Mouse (Mus musculus) adrenal gland (tissue): ENCODE data around the gene Vps50.

ENCODE experiments used
- intact Hi-C: fragments of 180-260 bp; cut with DNase I; formaldehyde crosslinking; loops from one replicate; pipeline ENCODE4 v1.15.1; 2025
- long read RNA-seq, 2 experiments: library from polyadenylated mRNA; unstranded; transcript quantifications; one replicate each; pipeline ENCODE4 v2.0.0; 2020; ENCODE audit warnings: borderline replicate concordance in 1 of 2; ENCODE audit not compliant: insufficient replicate concordance in 1 of 2

The Vps50 gene
- long read RNA-seq, experiment 1, transcript Vps50-201 (28 exons, 3,788 nt) = major isoform, 5 of 12 reads
- long read RNA-seq, experiment 1, partial matches to known transcripts = 1 of 12 reads
- long read RNA-seq, experiment 1, other reads (novel, unspliced or antisense) = 3 of 12 reads
- long read RNA-seq, experiment 2, transcript Vps50-201 (28 exons, 3,788 nt) = major isoform, 6 of 8 reads
- long read RNA-seq, experiment 2, partial matches to known transcripts = 2 of 8 reads
- long read RNA-seq, experiment 2, other reads (novel, unspliced or antisense) = 0 of 8 reads

DNA sequence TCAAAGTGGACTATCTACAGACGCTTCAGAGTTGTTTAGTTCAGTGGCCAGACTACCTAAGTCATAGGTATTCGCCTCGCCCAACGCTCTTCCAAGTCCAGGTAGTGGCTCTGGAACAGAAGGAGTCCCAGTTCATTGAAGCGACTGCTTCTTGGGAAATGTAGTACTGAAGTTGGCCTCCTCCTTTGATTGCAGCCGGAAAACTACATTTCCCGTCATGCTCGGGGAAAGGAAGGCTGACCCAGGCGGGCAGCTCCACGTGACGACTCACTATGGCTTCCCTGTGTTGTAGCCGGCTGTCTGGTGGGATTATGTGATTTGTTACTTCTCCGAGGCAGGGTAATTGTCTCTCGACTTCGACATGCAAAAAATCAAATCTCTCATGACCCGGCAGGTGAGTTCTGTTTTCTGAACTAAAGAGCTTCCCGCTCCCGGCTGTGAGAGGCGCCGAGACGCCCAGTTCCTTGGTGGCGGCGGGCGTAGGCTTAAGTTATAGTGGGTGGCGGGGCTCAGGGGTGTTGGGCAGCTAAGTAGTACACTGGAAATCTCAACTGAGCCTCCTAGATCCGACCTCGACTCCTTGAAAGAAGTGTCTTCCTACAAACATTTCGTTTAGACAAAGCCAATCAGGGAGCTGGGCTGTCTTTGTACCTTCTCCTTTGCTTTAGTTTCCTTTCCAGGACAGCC is at the start of gene Vps50, which contains the start of gene Hepacam2:
TSS of gene Vps50 (plus strand) at position 221 of the 687 bp plus-strand sequence.
TSS of gene Hepacam2 (minus strand) at position 137 of the 687 bp plus-strand sequence.
- intact Hi-C loops = no loop called here

DNA sequence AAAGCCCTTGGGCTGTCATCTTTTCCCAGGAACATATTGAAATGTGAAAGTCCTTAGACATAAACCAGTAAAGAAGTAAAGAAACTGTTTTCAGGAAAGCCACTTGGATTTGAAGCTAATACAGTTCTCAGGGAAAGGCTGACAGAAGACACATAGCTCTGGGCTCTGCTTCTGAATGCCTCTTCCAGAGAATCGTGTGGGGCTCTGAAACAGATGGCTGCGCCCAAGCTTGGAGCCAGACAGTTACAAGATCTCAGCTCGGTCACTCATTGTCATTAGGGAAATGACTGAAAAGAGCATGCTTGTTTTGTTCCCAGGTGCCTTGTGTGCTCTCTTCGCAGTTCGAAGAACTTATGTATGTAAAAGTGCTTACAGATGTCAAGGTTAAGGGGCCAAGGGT is 43.8 kb upstream of the Vps50 start:
- intact Hi-C loops = no loop called here

DNA sequence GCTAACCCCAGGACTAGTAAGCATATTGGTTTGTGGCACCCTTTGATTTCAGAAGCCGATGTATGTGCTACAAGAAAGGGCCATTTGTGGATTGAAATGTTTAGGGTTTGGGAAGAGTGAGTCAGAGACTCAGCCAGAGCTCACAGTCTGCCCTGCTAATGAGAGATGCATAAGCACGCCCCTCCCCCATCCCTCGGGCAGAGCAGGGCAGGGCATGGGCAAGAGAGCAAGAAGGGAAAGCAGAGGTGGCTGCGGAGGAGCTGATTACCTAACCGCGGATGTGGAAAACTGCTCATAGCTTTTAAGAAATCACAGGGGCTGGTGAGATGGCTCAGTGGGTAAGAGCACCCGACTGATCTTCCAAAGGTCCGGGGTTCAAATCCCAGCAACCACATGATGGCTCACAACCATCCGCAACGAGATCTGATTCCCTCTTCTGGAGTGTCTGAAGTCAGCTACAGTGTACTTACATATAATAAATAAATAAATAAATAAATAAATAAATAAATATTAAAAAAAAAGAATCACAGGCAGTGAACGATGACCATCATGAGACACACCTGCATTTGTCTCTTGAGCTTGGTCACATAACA is 42.1 kb upstream of the Vps50 start:
- intact Hi-C loops = no loop called here

DNA sequence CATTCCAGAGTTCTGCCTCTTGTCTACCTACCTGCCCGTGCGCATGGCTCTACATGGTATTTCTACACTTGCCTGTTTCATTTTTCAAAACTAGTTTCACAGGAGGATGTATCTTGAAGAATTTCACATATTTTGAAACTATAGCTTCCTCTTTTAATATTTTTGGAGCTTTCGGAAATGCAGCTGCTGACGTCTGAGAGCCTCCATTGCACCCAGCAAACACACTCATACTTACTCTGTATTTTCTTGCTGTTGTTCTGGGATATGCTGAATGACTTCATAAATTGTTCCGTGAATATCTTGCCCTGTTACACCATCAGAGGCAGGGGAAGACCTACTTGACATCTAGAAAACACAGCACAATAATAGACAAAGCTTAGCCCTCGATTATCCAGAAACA is 35.2 kb upstream of the Vps50 start:
- intact Hi-C loops = no loop called here

DNA sequence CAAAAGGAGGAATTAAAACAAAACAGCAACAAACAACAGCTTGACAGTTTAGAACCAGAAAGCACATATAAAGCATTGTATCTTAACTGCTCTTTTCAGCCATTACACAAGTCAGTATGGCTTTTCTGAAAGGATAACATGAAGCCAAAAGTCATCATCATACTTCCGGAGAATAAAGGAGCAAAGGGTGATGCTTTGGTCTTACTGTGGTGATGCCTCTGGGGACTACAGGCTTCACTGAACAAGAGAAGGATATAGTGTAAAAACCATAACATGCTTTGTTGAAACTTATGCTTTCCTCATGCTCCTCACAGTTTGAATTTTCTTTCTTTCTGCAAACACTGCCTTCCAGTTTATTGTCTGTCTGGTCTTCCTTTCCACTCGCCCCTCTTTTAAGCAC is 34.6 kb upstream of the Vps50 start:
- intact Hi-C loops = no loop called here

DNA sequence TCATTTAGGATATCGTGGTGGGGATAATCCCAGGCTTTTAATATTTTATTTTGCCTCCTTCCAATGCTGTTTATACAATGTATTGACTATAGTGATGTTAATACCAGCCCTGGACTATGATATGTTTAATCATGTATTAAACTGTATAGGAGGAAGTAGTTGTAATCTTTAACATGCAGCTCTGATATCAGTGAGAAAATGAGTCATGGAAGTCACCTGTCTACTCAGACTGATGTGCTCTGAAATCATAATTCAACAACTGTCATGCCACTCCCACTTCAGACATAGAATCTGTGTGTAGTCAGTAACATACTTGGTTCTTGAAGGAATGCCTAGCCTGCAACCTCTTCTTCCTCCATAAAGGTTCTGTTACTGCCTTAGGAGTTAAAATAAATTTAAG is 29.6 kb upstream of the Vps50 start:
- intact Hi-C loops = no loop called here

DNA sequence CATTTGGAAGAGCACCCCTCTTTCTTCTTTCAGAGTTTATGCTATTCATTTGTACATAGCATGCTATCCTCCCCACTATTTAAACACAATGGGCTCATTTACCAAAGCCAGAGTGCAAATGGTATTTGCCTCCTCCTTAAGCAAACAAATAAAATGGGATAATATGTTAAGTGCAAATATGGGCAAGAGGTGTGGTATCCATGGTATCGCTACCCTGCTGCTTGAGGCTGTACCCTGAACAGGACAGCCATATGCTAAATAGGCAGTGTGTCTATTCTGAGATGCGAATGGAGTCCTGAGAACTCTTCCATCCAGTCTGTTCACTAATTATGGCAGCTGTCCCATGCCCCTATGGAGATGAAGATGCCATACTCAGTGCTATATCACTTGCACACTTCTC is 27.5 kb upstream of the Vps50 start:
- intact Hi-C loops = no loop called here

DNA sequence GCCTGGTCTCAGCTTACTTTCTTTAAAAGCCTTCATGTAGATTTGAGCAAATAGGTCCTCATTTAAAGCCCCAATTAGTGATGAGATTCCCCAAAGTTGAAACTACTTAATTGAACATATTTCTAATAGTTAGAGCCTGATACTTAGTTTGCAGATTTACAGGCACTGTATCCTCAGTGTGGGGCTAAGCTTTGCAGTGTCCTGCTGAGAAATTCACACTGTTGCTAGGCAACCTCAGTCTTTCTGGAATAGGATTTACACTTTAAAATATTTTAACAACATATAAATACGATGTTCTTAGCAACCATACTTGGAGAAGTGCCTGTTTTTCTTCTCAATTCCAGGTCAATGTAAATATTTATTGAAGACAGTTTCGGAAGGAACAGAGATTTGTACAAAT is 21.9 kb upstream of the Vps50 start:
- intact Hi-C loops = no loop called here

DNA sequence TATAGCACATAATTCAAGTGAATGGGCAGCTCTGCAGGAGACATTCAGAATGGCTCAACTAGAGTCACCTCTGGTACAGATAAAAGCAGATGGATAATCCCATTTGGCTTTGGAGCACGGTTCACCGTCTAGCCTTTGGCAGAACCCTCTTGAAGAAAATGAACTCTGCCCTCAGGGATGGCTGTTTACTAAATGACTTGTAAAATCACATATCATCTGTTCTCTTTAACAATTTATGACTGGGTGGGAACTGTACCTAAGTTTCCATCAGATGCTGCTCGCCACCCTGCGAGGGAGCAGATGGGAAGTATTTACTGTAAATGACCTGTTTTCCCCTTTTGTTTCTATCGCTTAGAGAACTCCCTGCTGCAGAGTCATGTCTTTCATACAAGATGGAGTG is 18.3 kb upstream of the Vps50 start:
- intact Hi-C loops = no loop called here

DNA sequence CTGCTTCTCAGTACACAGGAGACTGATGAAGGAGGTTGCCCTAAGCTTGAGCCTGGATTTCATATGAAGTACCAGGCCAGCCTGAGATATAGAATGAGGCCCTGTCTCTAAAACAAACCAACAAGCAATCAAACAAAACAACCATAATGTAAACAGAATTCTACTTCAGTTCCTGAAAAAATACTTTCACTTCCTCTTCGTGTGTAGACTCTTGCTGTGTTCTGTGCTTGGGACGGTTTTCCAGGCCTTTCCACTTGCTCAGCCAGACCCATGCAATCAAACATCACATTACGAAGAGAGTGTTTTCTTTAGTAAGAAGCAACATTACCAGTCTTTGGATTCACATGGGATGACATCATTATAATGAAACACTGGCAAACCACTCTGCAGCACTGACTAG is 16.5 kb upstream of the Vps50 start:
- intact Hi-C loops = no loop called here

DNA sequence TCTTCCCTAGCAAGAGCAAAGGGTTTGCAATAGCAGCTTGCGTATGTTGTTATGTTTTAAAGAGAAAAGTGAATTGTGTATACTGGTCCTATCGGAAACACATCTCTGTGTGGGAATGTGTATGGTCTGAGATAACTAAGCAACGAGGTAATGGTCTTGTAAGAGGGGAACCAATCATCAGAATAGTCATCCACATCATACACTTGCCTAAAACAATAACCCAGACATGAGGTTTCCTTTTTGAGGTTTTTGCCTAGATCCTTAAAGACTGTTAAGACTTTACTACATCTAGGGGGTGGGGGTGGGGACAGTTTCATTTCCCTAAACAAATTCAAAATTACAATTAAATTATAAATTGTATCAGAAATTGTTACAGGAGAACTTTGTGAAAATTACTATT is 13.0 kb upstream of the Vps50 start:
- intact Hi-C loops = no loop called here

DNA sequence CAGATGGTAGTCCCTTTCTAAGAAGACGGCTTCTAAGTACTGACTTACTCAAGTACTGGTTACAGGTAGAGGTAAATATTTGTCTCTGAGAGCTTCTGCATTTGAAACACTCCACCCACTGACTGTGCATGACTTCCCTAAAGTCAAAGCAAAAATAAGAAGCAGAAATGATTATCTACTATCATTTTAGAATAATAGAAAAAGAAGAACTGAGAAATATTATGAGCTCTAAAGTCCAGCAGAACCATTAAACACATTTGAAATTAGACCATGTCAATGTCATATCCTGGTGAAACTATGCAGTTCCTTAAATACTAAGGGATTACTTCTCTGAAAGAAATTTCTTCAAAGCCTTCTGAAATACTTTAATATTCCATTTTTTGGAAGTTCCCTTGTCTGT is 10.8 kb upstream of the Vps50 start:
- intact Hi-C loops = no loop called here

DNA sequence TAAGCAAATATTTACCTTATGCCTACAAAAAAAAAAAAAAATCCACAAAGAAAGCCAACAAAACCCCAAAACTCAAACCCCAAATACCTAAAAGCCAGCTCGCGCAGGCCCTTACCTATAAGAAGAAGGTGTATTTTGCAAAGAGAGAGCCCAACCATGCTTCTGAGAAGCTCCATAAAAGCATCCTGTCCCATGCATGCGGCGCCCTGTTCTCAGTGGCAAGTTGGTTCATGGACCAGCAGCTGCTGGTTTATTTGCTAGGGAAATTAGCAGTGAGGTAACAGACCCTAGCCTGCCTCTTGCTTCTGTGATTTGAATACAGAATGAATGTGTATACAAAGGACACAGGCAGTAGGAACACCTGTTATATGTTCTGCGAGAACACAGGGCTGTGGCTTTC is 3.9 kb upstream of the Vps50 start:
- intact Hi-C loops = no loop called here

DNA sequence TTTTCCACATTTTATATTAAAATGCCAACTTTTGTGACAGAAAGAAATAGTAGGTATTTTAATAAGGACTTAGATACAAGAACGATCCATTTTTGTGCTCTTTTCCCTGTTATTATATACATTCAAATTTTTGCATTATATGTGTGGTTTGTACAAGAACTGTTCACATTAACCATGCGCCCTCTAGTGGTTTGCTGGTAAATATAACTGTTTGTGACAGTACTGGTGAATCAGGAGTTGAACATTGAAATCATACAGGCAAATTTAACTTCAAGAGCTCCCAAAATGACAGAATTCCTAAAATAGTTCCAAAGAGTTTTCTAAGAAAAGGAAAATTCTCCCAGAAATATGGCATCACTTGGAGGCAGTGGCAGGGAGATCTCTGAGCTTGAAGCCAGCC is 2.0 kb upstream of the Vps50 start:
- intact Hi-C loops = no loop called here

DNA sequence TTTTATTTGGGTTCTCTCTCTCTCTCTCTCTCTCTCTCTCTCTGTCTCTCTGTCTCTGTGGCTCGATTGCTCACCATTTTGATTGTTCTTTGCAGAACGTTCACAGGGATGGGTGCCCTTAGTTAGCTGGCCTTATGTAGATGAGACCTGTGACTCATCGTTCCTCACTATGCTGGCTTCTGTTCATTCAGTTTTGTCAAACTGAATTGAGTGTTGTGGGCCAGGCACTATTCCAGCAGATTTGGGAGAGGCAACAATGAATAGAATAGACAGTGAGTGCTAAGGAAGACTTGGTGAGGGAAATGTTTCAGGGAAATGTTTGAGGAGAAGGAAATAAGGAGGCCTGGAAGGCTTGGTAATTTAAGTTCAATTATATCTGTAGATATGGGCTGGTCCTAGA is 2.1 kb downstream of the Vps50 start:
- intact Hi-C loops = loop anchor here (10.0 kb wide), 1 partner anchor 585 kb away; the partner anchor contains the start of gene Bet1

DNA sequence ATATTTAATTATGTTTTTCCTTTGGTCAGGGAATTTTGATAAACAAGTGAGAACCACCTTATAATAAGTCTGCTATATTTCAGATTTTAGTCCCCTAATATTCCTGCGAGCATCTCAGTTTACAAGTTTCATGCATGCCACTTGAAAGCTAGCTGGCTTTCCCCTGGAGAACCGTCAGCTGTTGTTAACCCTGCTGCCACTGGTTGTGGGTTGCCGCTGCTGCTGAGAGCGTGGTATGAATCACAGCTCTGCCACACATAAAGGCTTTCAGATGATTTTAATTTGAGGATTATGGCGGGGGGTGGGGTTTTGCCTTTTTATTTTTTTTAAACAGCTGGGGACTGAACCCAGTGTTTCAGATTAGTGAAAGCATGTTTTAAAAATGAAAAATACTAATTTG is 7.1 kb downstream of the Vps50 start:
- intact Hi-C loops = loop anchor here (10.0 kb wide), 1 partner anchor 580 kb away; the partner anchor contains the start of gene Bet1

DNA sequence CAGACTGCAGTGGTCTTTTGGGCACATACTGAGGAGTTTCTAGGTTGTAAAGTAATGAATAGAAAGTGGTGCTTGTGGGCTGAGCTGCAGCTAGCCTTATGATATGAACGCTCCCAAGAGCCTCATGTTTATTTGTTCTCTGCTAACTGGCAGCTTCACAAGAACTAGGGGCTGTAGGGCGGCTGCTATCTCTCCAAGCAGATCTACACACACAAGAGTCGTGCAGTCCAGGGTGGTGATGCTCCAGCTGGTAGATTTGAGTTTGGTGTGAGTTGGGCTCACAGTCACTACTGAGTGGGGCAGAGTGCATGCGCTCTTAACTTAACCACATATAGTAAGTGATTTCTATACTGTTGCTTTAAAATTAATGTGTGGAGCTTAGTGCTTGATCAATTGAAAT is 8.9 kb downstream of the Vps50 start:
- intact Hi-C loops = loop anchor here (10.0 kb wide), 1 partner anchor 578 kb away; the partner anchor contains the start of gene Bet1

DNA sequence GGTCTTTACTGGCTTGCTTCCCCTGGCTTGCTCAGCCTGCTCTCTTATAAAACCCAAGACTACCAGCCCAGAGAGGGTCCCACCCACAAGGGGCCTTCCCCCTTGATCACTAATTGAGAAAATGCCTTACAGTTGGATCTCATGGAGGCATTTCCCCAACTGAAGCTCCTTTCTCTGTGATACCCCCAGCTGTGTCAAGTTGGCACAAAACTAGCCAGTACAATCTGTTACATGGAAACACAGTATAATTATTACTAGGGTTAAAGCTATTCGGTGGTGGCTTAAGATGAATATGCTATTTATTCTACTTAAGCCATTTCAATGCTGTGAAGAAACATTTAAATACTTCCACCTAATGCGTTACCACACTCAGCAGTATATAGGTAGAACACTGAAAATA is 10.0 kb downstream of the Vps50 start:
- intact Hi-C loops = loop anchor here (10.0 kb wide), 1 partner anchor 577 kb away; the partner anchor contains the start of gene Bet1

DNA sequence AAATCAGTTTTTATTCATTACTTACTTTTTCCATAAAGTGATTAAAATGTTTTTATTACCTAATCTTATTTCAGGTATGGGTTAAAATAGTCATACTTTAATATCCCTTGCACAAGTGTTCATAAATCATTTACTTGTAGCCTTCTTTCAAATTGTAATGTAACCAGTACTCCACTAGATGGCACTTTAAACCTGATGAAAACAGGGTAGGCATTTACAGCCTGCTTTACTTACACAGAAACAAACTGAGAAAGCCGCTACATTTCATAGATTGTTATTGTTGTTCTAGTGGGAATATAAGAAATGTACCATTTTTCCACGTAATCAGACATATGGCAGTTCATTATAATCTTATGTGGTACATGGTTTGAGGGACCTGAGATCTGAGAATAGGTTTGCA is 11.6 kb downstream of the Vps50 start:
- intact Hi-C loops = loop anchor here (10.0 kb wide), 1 partner anchor 575 kb away; the partner anchor contains the start of gene Bet1

DNA sequence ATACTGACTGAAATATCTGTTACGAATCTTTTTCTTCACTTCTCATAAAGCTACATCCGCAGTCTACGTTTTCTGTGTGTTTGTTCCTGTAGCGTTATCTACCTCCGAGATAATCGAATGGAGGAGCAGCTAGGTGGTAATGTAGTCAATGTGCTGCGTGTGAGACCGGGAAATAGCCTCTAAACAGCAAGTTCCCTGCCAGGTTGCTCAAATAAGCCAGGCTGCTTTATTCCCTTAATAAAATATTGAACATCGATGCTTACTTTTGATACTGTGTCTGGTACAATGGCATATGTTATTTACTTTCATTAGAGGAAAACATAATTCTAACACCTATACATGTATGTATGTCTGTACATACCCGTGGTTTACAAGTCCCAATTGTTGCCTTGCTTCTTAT is 12.9 kb downstream of the Vps50 start:
- intact Hi-C loops = no loop called here

DNA sequence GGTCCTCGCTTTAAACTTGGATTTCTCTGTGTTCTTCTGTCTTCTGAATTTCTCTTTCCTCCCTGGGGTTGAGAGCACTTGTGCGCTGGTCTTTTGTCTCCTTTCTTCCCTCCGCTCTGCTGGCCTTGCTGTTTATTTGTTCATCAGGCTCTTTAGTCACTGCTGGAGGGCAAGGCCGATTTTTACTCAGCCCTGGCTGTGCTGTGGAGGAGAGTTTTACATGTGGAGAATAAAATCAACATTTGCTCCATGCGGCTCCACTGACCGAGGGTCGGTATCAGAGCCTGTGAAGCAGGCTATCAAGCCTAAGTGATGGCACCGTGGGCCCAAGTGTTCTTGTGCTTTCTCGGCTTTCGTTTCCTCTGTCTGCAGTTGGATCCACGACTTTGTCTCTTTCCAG is 13.4 kb downstream of the Vps50 start:
- intact Hi-C loops = no loop called here

DNA sequence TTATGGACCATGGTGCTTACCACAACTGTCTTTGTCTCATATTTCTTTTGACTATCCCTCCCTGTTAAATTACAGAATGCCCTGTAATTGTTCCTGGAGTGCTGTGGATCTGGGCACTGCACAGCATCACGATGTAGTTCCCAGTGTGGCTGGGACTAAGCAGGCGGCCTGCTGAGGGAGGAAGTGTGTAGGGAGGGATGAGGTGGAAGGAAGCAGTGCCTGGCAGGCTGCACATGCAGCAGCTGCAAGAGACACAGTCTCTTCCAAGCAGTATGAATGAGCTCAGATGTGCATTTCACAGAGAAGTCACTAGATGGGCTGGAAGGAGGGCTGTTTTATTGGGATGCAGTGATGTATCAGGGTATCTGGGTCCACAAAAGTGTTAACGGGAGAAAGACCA is 14.4 kb downstream of the Vps50 start:
- intact Hi-C loops = no loop called here
